Comparison of ENCODE assay signal across 22 mouse cellular contexts in genomic region chr3:27073884-27074283, GRCm38 (mm10).
A peak's percentile ranks its signal among the peaks of the same experiment; 100 is the strongest.
DNase-seq lines count a peak whose midpoint lies in the region; ATAC-seq and TF ChIP-seq lines count a peak whose summit lies in the region.
"Had no signal": no experiment of that assay in that cellular context is flagged by ENCODE, and none has a peak within 500 bp of the region (broad histone marks: within the 10 kb centered on the region; RNA-seq: fewer than 3 reads in every experiment).

No protein-coding gene starts in this region.

- H3K4me3 ChIP-seq in liver, embryonic 11.5 days (ENCODE audit: low read depth, low read length) = no peak overlapping the region
- H3K4me3 ChIP-seq in liver, postnatal 0 days (ENCODE audit: low read depth, low read length) = no peak overlapping the region
- H3K4me3 ChIP-seq in G1E (ENCODE audit: low read depth, low read length) = no peak overlapping the region
- no peak overlapping the region for H3K4me3 ChIP-seq in forebrain, embryonic 13.5 days
- H3K4me3 ChIP-seq: embryonic facial prominence, embryonic 15.5 days; erythroblast, embryonic 14.5 days; heart, embryonic 12.5 days; hindbrain, embryonic 10.5 days had no signal

- no peak overlapping the region for H3K27ac ChIP-seq in liver, embryonic 11.5 days (ENCODE audit: low read depth, low read length)
- no peak overlapping the region for H3K27ac ChIP-seq in liver, postnatal 0 days (ENCODE audit: low read depth)
- H3K27ac ChIP-seq in forebrain, embryonic 13.5 days = no peak overlapping the region
- H3K27ac ChIP-seq: embryonic facial prominence, embryonic 15.5 days; hindbrain, embryonic 10.5 days; hindbrain, embryonic 14.5 days had no signal

- H3K9ac ChIP-seq in liver, embryonic 11.5 days (ENCODE audit: low read depth, low read length) = no peak overlapping the region
- H3K9ac ChIP-seq in liver, postnatal 0 days (replicated peaks) = no peak overlapping the region
- H3K9ac ChIP-seq in forebrain, embryonic 13.5 days = no peak overlapping the region
- H3K9ac ChIP-seq: embryonic facial prominence, embryonic 15.5 days; forebrain, postnatal 0 days; heart, embryonic 12.5 days; hindbrain, embryonic 14.5 days had no signal

- WGBS in liver, embryonic 11.5 days = 14% methylated on average over 2 of the region's 2 CpGs
- 27% methylated on average over 2 of the region's 2 CpGs for WGBS in liver, postnatal 0 days (ENCODE audit: insufficient replicate concordance)
- WGBS in forebrain, embryonic 13.5 days = 93% methylated on average over 2 of the region's 2 CpGs

- no peak for DNase-seq in liver, embryonic 11.5 days (ENCODE audit: low spot score)
- DNase-seq in liver, postnatal 0 days = no peak
- no peak for DNase-seq in G1E (ENCODE audit: low spot score)
- peak; percentile 42 for DNase-seq in c-Kit-positive CD71-positive TER-119-positive erythroid progenitor cells, embryonic 14.5 days (ENCODE audit: low spot score)
- DNase-seq in gastrocnemius, postnatal 25 days = no peak
- DNase-seq: adrenal gland, adult 2 months; adrenal gland, postnatal 25 days; B cell, adult 2 months; cerebellum, adult 11 months; cerebellum, adult 8-10 months; cerebellum, postnatal 14 days; embryo, embryonic 11 days; forebrain, postnatal 0 days; gastrocnemius, postnatal 14 days had no signal

- no peaks in the 10 kb centered on the region for H3K36me3 ChIP-seq in liver, embryonic 11.5 days (ENCODE audit: control insufficient read depth, insufficient read depth, low read length)
- no peaks in the 10 kb centered on the region for H3K36me3 ChIP-seq in liver, postnatal 0 days (replicated peaks; ENCODE audit: insufficient read depth, low read length)
- no peaks in the 10 kb centered on the region for H3K36me3 ChIP-seq in G1E (replicated peaks)
- H3K36me3 ChIP-seq in forebrain, embryonic 13.5 days (ENCODE audit: poor library complexity, severe bottlenecking) = no peaks in the 10 kb centered on the region
- H3K36me3 ChIP-seq: embryonic facial prominence, embryonic 15.5 days; heart, embryonic 12.5 days; hindbrain, embryonic 10.5 days had no signal

- no peaks in the 10 kb centered on the region for H3K27me3 ChIP-seq in liver, embryonic 11.5 days (replicated peaks; ENCODE audit: control insufficient read depth, insufficient read depth, low read length)
- no peaks in the 10 kb centered on the region for H3K27me3 ChIP-seq in liver, postnatal 0 days (ENCODE audit: insufficient read depth, low read length)
- H3K27me3 ChIP-seq in G1E (ENCODE audit: insufficient read depth, low read length) = no peaks in the 10 kb centered on the region
- no peaks in the 10 kb centered on the region for H3K27me3 ChIP-seq in forebrain, embryonic 13.5 days
- H3K27me3 ChIP-seq: embryonic facial prominence, embryonic 15.5 days; heart, embryonic 12.5 days had no signal

- ATAC-seq in liver, embryonic 11.5 days (replicated peaks; ENCODE audit: low FRiP score) = peak; percentile 86
- ATAC-seq in liver, postnatal 0 days = no peak
- ATAC-seq in G1E (ENCODE audit: extremely low read depth, insufficient number of reproducible peaks, low FRiP score, poor library complexity, severe bottlenecking) = peak; percentile 68
- ATAC-seq in megakaryocyte-erythroid progenitor cell, adult 5-6 weeks (replicated peaks; ENCODE audit: low FRiP score, low TSS enrichment, poor library complexity, severe bottlenecking) = peak; percentile 68
- ATAC-seq in forebrain, embryonic 13.5 days = no peak
- ATAC-seq: CD4-positive, CD25-positive, alpha-beta regulatory T cell, adult 4 months; forebrain, postnatal 0 days had no signal

- TF ChIP-seq CTCF in liver, postnatal 0 days (IDR thresholded peaks at IDR 0.05; ENCODE audit: low read depth) = no peak
- TF ChIP-seq CTCF in G1E (IDR thresholded peaks at IDR 0.05; ENCODE audit: low read depth, low read length) = no peak

- H3K9me3 ChIP-seq in liver, embryonic 11.5 days (ENCODE audit: control insufficient read depth, low read length) = no peaks in the 10 kb centered on the region
- no peaks in the 10 kb centered on the region for H3K9me3 ChIP-seq in liver, postnatal 0 days (ENCODE audit: low read length)
- no peaks in the 10 kb centered on the region for H3K9me3 ChIP-seq in G1E (replicated peaks)
- no peaks in the 10 kb centered on the region for H3K9me3 ChIP-seq in forebrain, embryonic 13.5 days (replicated peaks)
- H3K9me3 ChIP-seq: embryonic facial prominence, embryonic 15.5 days; heart, embryonic 12.5 days; hindbrain, embryonic 10.5 days had no signal

- peaks cover 5% of the 10 kb centered on the region; the same call in 1 of the 2 replicates for H3K4me1 ChIP-seq in liver, embryonic 11.5 days (replicated peaks; ENCODE audit: control insufficient read depth, insufficient read depth, low read length)
- no peaks in the 10 kb centered on the region for H3K4me1 ChIP-seq in liver, postnatal 0 days (ENCODE audit: insufficient read depth)
- H3K4me1 ChIP-seq in G1E (ENCODE audit: insufficient read depth, low read depth, low read length) = peaks cover 6% of the 10 kb centered on the region
- no peaks in the 10 kb centered on the region for H3K4me1 ChIP-seq in forebrain, embryonic 13.5 days
- H3K4me1 ChIP-seq: embryonic facial prominence, embryonic 15.5 days; hindbrain, embryonic 10.5 days had no signal

- no peak overlapping the region for H3K4me2 ChIP-seq in liver, embryonic 11.5 days
- H3K4me2 ChIP-seq in liver, postnatal 0 days (ENCODE audit: low read depth, low read length) = no peak overlapping the region
- no peak overlapping the region for H3K4me2 ChIP-seq in forebrain, embryonic 13.5 days
- H3K4me2 ChIP-seq: embryonic facial prominence, embryonic 15.5 days; heart, embryonic 12.5 days; hindbrain, embryonic 14.5 days had no signal

- TF ChIP-seq EP300 in liver, postnatal 0 days (IDR thresholded peaks at IDR 0.05; ENCODE audit: low read depth) = no peak

Comparison
In these comparisons a context has a peak if more than half of its experiments do, and no peak if none do; other contexts are left out.
1. ATAC-seq: peak in liver, embryonic 11.5 days (single experiment), G1E (single experiment) and megakaryocyte-erythroid progenitor cell, adult 5-6 weeks (single experiment); none in liver, postnatal 0 days (single experiment) and forebrain, embryonic 13.5 days (single experiment).